Mouse (Mus musculus) liver, embryonic 16.5 days (tissue): ENCODE results near the gene Atp6v0b. TPM values are rescaled to one million over a fixed set of nuclear protein-coding genes. Genes with fewer than 3 reads are reported as not detected.

Source experiments
- ATAC-seq: fragments of 200-750 bp; cut with Nextera tagmentation; 2 replicates; pipeline ENCODE4 v1.8.0; 2017; ENCODE audit warnings: low read depth, mild to moderate bottlenecking, moderate number of reproducible peaks, moderate library complexity
- H3K27ac ChIP-seq: fragments of 300-500 bp; sonication (generic); 2 replicates; pipeline ENCODE4 v1.5.1; 2014; ENCODE audit warnings: mild to moderate bottlenecking, low read length
- H3K27me3 ChIP-seq: fragments of 300-500 bp; sonication (generic); 2 replicates; pipeline ENCODE4 v1.6.1; 2014; ENCODE audit warnings: low read depth, low read length, mixed read lengths; ENCODE audit not compliant: control insufficient read depth, insufficient read depth
- H3K36me3 ChIP-seq: fragments of 300-500 bp; sonication (generic); 2 replicates; pipeline ENCODE4 v1.6.1; 2014; ENCODE audit warnings: mild to moderate bottlenecking; ENCODE audit not compliant: control insufficient read depth, insufficient read depth
- H3K4me1 ChIP-seq: fragments of 300-500 bp; sonication (generic); 2 replicates; pipeline ENCODE4 v1.6.1; 2014; ENCODE audit warnings: low read depth, low read length, mixed read lengths; ENCODE audit not compliant: control insufficient read depth
- H3K4me2 ChIP-seq: fragments of 300-500 bp; sonication (generic); 2 replicates; pipeline ENCODE4 v1.6.1; 2014; ENCODE audit warnings: low read depth, low read length, mixed read lengths
- H3K4me3 ChIP-seq: fragments of 300-500 bp; sonication (generic); 2 replicates; pipeline ENCODE4 v1.5.1; 2014; ENCODE audit warnings: low read depth, mild to moderate bottlenecking, low read length
- H3K9ac ChIP-seq: fragments of 300-500 bp; sonication (generic); 2 replicates; pipeline ENCODE4 v1.6.1; 2014; ENCODE audit warnings: low read depth, low read length
- H3K9me3 ChIP-seq: fragments of 300-500 bp; sonication (generic); replicated peaks from 2 replicates; pipeline ENCODE4 v1.6.1; 2016; ENCODE audit warnings: low read length; ENCODE audit not compliant: control insufficient read depth
- WGBS: fragments of 180-500 bp; shearing (Covaris S2); extraction: QIAGEN DNeasy Blood & Tissue Kit; methylation state at CpG from one replicate; pipeline ENCODE4 v1.1.7; 2014; ENCODE audit not compliant: insufficient replicate concordance; 5-methylcytosine and 5-hydroxymethylcytosine counted together
- polyA plus RNA-seq: library from polyadenylated mRNA; unstranded; fragments of >200 nt; fragmentation: Nextera tagmentation; extraction: Ambion mirVana; gene quantifications from 2 replicates; pipeline ENCODE4 v1.2.1, GENCODE M21; 2015

Atp6v0b gene
- polyA plus RNA-seq, 1 experiment from 2014 or later: 165 TPM

- no peaks in the 10 kb centered on the region for H3K9me3 ChIP-seq
- WGBS: 40% methylated on average over 3 of the region's 3 CpGs
Measured at GRCm38 (mm10) chr4:117834457-117834844, 52.7 kb downstream of the Atp6v0b start, which contains the start of gene Slc6a9. Gene Slc6a9, plus strand, starts transcription at chr4:117834506.

More at GRCm38 (mm10) chr4:117834457-117834844, 52.7 kb downstream of the Atp6v0b start, which contains the start of gene Slc6a9:
- Histone ChIP-seq H3K4me3 (peak within 1 kb of the TSS; percentile 91), H3K4me1 (peaks cover 76% of the 10 kb centered on the region), H3K27ac (peak within 1 kb of the TSS; percentile 100), H3K4me2 (peak within 1 kb of the TSS; percentile 96), H3K9ac (peak within 1 kb of the TSS; percentile 99), H3K36me3 (peaks cover 8% of the 10 kb centered on the region), H3K27me3 (no peaks in the 10 kb centered on the region; the same call in 1 of the 2 replicates)
- no peak for ATAC-seq

Other genes starting within 250 kb of the Atp6v0b start
- 15.8 and 17.1 TPM in 2 replicates for gene Dmap1, start 205.1 kb downstream of the Atp6v0b start, polyA plus RNA-seq
- not detected in 2 replicates for gene Gm12845, start 162.9 kb downstream of the Atp6v0b start, polyA plus RNA-seq
- gene Klf17, start 121.7 kb downstream of the Atp6v0b start, polyA plus RNA-seq: 0.05 TPM in 1 of 2 replicates, not detected in the other
- 46.7 and 53.7 TPM in 2 replicates for gene Slc6a9, start 52.8 kb downstream of the Atp6v0b start, polyA plus RNA-seq
- 0.88 and 1.1 TPM in 2 replicates for gene Ccdc24, start 14.8 kb downstream of the Atp6v0b start, polyA plus RNA-seq
- gene B4galt2, start 3.8 kb downstream of the Atp6v0b start, polyA plus RNA-seq: 0.76 and 1.3 TPM in 2 replicates
- gene Dph2, start 4.7 kb upstream of the Atp6v0b start, polyA plus RNA-seq: 5.1 and 5.8 TPM in 2 replicates
- gene Ipo13, start 27.7 kb upstream of the Atp6v0b start, polyA plus RNA-seq: 17.4 and 17.5 TPM in 2 replicates
- 2.2 and 2.3 TPM in 2 replicates for gene Artn, start 42.4 kb upstream of the Atp6v0b start, polyA plus RNA-seq
- gene St3gal3, start 247.6 kb upstream of the Atp6v0b start, polyA plus RNA-seq: 2.2 and 2.5 TPM in 2 replicates